Mouse (Mus musculus) heart, adult 2 months (tissue): ENCODE measurements around the gene Xrcc1.

Experiments
- CTCF ChIP-seq: fragments of 200-600 bp; IDR thresholded peaks from 2 replicates; pipeline ENCODE4 v1.8.1; 2022; ENCODE audit warnings: antibody characterized with exemption, mild to moderate bottlenecking, moderate library complexity
- EP300 ChIP-seq: fragments of 200-500 bp; IDR thresholded peaks from 2 replicates; pipeline ENCODE4 v1.6.1; 2011; ENCODE audit warnings: low read depth, low read length, control low read depth; ENCODE audit not compliant: insufficient read depth
- POLR2A ChIP-seq: fragments of 200-500 bp; IDR thresholded peaks from 2 replicates; pipeline ENCODE4 v1.6.1; 2011; ENCODE audit warnings: mild to moderate bottlenecking, low read depth, low read length, control low read depth; ENCODE audit not compliant: insufficient read depth

- TF ChIP-seq POLR2A (no peak), CTCF (no peak), EP300 (no peak)
Measured at GRCm38 (mm10) chr7:24547534-24548036, 1.5 kb downstream of the Xrcc1 start.
